Mouse (Mus musculus) layer of hippocampus, adult 18-20 months (tissue): ENCODE data around the gene Fbxo10. TPM values are rescaled to one million over a fixed set of nuclear protein-coding genes. Genes with fewer than 3 reads are reported as not detected.
"Not testable (repeated sequence)": the region's sequence is repeated elsewhere in the genome, so short reads cannot be mapped to it uniquely, and the experiment has no call there.

ENCODE experiments used
- DNase-seq, 2 experiments: peaks; one replicate each; pipeline ENCODE4 v3.0.0; 2022; ENCODE audit warnings: low spot score in 2 of 2
- long read RNA-seq: library from polyadenylated mRNA; stranded (forward); transcript quantifications from one replicate; pipeline ENCODE4 v2.0.0, GENCODE M21; 2021
- total RNA-seq, 2 experiments: library from RNA; stranded (reverse); gene quantifications; 2 replicates each; pipeline ENCODE4 v1.2.3; 2021

Fbxo10 gene
- 10 to 100 TPM; 45.2 to 47.4 TPM for total RNA-seq
- long read RNA-seq, full-length matches to known transcripts, result 31 of 46 reads
- long read RNA-seq, partial matches to known transcripts, result 12 of 46 reads
- long read RNA-seq, other reads (novel, unspliced or antisense), result 3 of 46 reads

DNA sequence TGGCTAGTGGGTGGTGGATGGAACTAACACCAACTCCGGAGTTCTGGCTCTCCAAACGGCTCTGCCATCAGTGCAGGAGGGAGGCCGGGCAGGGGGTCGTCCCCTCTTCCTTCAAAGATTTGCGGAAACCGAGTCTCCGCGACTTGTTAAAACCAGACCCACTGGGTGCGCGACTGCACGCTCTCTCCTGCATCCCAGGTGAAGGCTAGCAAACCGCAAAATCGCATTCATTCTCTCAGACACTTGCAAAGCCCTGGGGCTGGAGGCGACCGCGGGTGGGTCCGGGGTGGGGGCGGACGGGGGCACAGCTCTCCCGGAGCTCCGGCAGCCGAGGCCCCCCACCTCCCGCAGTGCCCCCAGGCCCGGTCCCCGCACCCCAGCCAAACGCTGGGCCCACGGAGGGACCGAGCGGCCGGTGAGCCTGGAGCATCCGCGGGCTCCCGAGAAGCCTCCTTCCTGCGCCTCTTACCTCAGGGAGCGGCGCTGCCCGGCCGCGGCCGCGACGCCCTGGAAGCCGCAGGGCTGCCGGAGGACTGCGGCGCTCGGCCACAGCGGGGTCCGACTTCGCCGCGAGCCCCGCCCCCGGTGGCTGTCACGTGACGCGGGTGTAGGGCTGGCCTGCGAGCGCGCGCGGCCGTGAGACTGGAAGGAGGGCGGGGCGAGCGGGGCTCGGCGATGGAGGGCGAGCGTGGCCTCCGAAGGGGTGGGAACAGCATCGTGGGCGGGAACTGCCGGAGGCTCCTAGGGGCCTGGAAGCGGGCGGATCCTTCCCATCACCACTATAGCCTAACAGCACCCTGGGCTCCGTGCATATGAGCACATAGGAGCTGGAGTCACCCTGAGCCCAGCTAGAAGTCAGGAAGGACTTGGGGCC is at the start of gene Fbxo10:
Fbxo10 (minus strand) TSS at position 584 of the 874 bp plus-strand sequence.
- peak; percentile 89 to 92 for DNase-seq

- DNase-seq, result no peak
Measured at GRCm38 (mm10) chr4:45131021-45131420, 46.6 kb upstream of the Fbxo10 start.

DNA sequence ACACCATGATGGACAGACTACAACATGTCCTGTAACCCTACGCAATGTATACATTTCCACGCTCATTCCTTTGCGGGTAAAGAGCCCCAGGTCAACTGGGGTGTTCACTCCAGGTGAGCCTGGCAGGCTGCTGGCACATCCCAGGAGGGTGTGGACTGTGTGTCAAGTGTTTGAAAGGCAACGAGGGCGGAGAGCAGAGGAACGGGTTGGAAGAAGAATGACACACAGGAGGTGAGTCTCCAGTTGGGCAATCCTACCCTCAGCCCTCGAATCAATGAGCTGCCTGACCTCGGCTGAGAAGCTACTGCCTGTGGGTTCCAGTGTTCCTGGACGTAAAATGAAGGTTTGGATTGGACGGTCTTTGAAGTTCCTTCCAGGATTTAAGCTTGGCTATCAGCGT is 36.9 kb upstream of the Fbxo10 start:
- DNase-seq, result no peak

DNA sequence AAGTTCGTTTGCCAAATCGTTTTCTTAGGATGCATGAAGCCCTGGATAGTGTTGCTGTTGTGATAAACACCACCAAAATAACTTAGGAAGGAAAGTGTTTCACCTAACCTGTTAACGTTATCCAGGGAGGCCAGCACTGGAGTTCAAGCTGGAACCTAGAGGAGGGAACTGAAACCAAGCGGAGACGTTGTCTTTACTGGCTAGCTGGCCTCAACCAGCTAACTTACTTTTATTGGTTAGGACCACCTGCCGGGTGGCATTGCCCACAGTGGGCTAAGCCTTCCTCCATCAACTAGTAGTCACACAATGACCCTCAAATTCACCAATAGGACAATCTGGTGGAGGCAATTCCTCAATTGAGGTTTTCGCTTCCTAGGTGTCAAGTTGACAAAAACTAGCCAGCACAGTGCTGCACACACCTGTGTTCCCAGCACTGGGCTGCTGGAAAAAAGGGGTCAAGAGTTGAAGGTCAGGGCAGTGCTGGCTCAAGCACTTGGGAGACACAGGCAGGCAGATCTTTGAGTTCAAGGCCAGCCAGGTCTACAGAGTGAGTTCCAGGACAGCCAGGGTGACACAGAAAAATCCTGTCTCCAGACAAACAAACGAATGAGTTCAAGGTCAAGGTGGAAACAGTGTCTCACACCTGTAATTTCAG is 24.2 kb upstream of the Fbxo10 start:
- no peak for DNase-seq

DNA sequence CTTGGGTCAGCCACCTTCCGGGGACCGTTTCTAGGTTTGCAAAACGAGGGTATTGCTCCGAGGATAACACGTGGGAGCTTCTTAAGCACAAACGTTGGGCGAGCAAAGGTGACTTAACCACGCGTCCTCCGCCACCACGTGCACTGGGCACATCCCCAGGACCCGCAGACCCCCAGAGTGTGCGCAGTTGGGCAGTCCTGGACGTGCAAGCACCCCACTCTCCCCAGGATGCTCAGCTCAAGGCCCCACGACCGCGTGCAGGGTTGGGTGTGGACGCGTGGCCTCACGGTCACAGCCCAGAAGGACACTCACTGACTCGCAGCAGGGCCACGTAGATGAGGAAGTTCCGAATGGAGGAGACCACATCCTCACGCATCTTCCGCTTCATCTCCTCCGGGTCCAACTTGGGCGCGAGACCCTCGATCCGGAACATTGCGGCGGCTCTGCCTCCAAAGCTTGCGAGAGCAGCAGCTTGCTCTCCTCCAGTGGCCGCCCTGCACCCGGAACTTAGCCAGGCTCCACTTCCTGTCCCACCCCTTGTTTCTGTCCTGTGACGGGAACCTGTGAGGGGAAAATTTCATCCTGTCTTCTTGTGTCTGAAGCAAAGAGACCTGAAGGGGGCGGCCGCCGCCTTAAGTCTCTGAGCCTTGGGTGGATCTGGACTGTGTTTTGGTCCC is 23.3 kb upstream of the Fbxo10 start, which contains the start of gene Tomm5:
Tomm5 (minus strand) TSS at position 514 of the 677 bp plus-strand sequence.
- peak; percentile 91 to 96 for DNase-seq

DNA sequence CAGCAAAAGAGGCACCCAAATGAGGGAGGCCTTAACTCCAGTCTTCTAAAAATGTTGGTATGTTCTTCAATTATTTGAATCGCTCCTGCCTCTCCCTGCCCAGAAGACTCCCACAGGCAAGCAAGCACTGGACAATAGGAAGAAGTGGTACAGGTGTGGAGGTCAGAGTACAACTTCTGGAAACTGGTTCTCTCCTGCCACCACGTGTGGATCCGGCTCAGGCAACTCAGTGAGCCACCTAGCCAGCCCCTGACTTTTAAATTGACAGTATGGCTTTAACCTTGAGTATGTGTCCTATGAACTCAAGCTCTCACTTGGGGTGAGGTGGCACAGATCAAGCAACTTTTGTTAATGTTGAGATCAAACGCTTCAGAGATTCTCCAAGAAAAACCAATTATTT is 22.7 kb upstream of the Fbxo10 start:
- no peak for DNase-seq

- no peak for DNase-seq
Measured at GRCm38 (mm10) chr4:45106409-45106808, 22.0 kb upstream of the Fbxo10 start.

GRCm38 (mm10) chr4:45097198-45097872 is 12.9 kb upstream of the Fbxo10 start:
- peak; percentile 49 to 80 for DNase-seq

- DNase-seq, result no peak
Measured at GRCm38 (mm10) chr4:45084895-45085290, 489 bp upstream of the Fbxo10 start.

GRCm38 (mm10) chr4:45083487-45083886 is 917 bp downstream of the Fbxo10 start:
- DNase-seq, result peak; percentile 45 to 73

GRCm38 (mm10) chr4:45082951-45083350 is 1.5 kb downstream of the Fbxo10 start:
- DNase-seq, result peak in 1 of 2 experiments; percentile 20

- DNase-seq, result not testable (repeated sequence)
Measured at GRCm38 (mm10) chr4:45081041-45081440, 3.4 kb downstream of the Fbxo10 start.

DNA sequence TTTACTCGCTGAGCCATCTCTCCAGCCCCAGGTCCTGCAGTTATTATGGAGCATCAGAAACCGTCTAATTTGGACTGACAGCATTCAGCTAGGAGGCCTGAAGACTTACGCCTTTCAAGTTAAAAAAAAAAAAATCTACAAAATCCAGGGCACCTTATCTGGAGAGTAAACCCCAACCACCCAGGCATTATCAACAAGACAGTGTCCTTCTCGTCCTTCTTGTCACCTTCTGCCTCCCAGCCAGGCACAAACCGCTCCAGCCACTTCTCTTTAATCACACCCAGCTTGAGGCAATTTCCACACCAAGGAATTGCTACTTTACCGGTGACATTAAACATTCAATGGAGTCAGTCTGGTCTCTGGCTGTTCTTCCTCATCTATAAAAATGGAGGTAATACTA is 10.9 kb downstream of the Fbxo10 start:
- DNase-seq, result no peak

DNA sequence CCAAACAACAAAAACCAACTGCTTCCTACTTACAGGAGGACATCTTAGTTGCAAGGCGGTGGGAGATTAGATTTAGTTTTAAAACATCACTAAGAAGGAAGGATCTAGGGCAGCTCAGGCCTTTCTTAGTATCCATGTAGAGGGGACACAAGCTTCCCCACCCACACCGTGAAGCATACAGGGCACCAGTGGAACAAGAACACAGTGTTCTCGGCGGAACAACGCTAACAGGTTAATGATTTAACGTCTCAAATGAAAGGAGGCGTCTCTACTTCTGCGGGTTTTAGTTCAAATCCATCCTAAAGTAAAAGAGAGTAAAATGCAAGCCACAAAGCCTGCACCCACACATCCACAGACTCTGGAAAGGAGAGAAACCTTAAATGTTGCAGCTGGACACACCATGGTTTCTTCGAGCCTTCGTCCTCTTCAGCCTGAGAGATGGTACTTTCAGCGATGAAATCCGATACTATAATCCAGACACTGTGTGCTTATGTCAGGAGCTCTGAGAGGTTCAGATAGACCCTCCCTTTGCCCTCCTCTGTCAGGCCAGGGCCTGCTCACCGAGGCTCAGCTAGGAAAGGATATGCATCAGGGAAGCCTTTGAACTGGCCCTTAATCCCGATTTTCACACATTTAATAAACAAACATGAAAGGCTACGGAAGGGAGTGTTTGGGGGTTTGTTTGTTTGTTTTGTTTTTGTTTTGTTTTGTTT is 12.0 kb downstream of the Fbxo10 start:
- no peak for DNase-seq

DNA sequence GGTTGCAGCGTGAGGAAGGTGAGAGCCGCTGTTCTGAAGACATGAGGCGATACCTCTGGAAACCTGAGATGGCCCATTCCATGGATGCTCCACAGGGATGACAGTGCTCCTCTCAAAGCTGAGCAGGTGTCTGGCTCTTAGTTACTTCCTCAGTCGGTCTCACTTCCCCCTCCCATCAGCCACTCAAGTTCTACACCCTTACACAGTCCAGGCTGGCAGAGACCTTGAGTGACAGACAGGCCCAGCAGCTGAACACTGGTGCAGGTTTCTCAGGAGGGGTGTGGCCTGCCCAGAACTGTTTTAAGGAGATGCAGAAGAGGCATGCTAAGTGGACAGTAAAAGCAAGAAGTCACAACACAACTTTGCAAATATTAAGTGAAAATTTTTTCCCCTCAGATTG is 16.7 kb downstream of the Fbxo10 start:
- no peak for DNase-seq

GRCm38 (mm10) chr4:45066036-45066730 is 18.2 kb downstream of the Fbxo10 start:
- no peak for DNase-seq

GRCm38 (mm10) chr4:45064577-45064976 is 19.8 kb downstream of the Fbxo10 start:
- DNase-seq, result no peak

DNA sequence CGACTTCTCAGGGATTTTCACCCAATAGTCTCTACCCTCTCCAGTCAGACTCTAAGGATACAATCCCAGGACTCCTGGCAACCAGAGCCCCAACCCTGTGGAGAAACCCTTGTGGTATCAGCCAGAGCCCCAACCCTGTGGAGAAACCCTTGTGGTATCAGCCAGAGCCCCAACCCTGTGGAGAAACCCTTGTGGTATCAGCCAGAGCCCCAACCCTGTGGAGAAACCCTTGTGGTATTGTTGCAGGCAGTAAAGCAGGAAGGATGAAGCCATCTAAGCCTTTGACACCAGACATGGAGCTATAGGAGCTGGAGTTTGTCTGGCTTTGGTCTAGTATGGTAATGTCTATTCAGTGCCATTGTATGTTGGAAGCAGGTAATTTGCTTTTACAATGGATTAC is 20.6 kb downstream of the Fbxo10 start:
- not testable (repeated sequence) for DNase-seq

DNA sequence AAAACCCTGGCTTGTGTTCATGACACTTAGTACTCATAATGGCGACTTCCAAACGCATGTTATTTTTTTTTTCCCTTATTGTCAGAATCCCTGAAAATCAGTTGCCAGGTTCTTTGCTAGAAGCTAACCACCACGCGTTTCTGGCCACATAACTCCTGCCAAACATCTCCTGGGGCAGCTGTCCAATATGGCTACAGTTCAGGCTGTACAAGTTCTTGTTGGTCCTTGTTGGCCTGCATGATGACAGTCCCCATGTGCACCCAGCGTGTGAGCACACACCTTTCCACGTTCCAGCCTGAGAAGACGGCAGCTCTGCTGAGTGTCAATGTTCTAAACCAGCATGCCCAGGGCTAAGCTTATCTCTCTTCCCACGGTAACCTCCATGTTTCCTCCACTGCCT is 29.0 kb downstream of the Fbxo10 start:
- DNase-seq, result no peak

DNA sequence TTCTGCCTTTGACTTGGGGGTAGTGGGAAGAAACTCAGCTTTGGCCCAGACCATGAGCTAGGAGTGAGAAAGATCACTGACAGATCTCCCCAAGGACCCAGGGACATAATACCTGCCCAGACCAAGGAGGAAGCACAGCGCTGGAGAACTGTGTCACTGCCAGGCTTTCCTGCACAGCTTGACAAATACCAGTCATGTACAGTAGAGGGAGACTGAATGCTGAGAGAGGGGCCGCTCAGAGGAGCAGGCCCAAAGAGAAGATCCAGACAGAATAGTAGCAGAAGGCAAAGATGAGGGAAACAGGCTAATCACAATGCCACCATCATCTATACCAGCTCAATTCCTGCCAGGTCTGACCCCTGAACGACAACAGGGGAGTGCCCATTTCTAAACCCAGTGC is 29.5 kb downstream of the Fbxo10 start:
- peak in 1 of 2 experiments; percentile 40 for DNase-seq
